Mouse (Mus musculus): ENCODE data around the gene Cpxm1.

DNA sequence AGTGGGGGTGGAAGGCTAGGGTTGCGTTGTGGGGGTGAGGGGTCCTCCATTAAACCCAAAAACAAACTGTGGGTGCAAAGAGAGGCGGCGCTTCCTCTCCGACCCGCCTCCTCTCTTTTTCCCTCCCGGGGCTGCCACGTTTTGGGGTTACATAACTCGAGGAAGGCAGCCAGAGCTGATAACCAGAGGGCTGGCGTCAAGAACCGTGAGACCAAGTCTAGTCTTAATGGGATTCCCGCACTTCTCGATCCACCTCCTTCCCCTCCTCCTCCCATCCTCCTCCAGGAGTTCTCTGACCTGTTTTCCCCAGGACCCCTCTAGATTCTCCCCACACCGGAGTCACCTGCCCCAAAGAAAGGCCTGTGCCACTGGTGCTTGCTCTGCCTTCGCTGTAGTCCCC is 717 bp upstream of the Cpxm1 start:
- TF ChIP-seq CTCF (IDR thresholded peaks at IDR 0.05; ENCODE audit: extremely low read depth, insufficient read depth, low read length) (no peak), POLR2A (IDR thresholded peaks at IDR 0.05; ENCODE audit: extremely low read depth, insufficient read depth, low read length) (no peak)
